Mouse (Mus musculus): ENCODE data around the gene Olfr169. TPM values are rescaled to one million over a fixed set of nuclear protein-coding genes. Genes with fewer than 3 reads are reported as not detected.
"Not testable (repeated sequence)": the region's sequence is repeated elsewhere in the genome, so short reads cannot be mapped to it uniquely, and the experiment has no call there.

The Olfr169 gene
- total RNA-seq (2014; rRNA removed) (not detected in 2 replicates), polyA plus RNA-seq (2015; fragmentation: Nextera tagmentation; extraction: Ambion mirVana) (not detected in 2 replicates)

DNA sequence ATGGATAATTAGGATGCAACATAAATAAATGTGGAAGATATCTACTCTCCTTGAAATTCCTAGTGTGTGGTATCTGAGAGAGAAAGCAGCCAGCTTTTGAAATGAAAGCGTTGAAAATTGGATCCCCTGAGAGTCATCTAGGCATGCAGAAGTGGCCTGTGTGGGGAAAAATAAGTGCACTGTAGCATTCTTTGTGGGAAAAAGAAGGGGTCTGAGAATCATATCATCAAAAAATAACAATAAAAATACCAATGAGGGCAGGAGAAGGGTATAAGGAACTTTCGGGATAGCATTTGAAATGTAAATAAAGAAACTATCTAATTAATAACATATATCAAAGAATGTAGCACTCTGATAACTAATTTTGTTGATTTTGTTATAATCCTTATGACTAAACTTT is at the start of gene Olfr169:
Gene Olfr169, minus strand, starts transcription at position 101 of the 400 bp plus-strand sequence.
- not testable (repeated sequence) for DNase-seq; H3K4me2 ChIP-seq (ENCODE audit: low read depth); ATAC-seq; H3K9ac ChIP-seq; H3K27me3 ChIP-seq (ENCODE audit: insufficient read depth, low read length); H3K4me1 ChIP-seq (ENCODE audit: insufficient read depth); H3K4me3 ChIP-seq (ENCODE audit: low read depth, low read length); H3K9me3 ChIP-seq (ENCODE audit: low read length); H3K27ac ChIP-seq (ENCODE audit: low read depth, low read length); H3K36me3 ChIP-seq (ENCODE audit: insufficient read depth)
- 95% methylated on average over 2 of the region's 2 CpGs for WGBS

DNA sequence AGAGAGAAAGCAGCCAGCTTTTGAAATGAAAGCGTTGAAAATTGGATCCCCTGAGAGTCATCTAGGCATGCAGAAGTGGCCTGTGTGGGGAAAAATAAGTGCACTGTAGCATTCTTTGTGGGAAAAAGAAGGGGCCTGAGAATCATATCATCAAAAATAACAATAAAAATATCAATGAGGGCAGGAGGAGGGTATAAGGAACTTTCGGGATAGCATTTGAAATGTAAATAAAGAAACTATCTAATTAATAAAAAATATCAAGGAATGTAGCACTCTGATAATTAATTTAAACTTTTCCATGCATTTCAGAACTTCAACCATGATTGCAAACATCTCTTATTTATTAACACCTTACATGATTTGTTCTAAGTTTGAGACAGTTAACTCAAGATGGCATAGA is 40.2 kb upstream of the Olfr169 start, which contains the start of gene Olfr170:
Gene Olfr170, minus strand, starts transcription at position 101 of the 400 bp plus-strand sequence.
- ATAC-seq; H3K27ac ChIP-seq (ENCODE audit: low read depth, low read length); DNase-seq; H3K36me3 ChIP-seq (ENCODE audit: insufficient read depth); H3K4me1 ChIP-seq (ENCODE audit: insufficient read depth); H3K4me3 ChIP-seq (ENCODE audit: low read depth, low read length); H3K9ac ChIP-seq; H3K27me3 ChIP-seq (ENCODE audit: insufficient read depth, low read length); H3K9me3 ChIP-seq (ENCODE audit: low read length); H3K4me2 ChIP-seq (ENCODE audit: low read depth): not testable (repeated sequence)
- 96% methylated on average over 2 of the region's 2 CpGs for WGBS

DNA sequence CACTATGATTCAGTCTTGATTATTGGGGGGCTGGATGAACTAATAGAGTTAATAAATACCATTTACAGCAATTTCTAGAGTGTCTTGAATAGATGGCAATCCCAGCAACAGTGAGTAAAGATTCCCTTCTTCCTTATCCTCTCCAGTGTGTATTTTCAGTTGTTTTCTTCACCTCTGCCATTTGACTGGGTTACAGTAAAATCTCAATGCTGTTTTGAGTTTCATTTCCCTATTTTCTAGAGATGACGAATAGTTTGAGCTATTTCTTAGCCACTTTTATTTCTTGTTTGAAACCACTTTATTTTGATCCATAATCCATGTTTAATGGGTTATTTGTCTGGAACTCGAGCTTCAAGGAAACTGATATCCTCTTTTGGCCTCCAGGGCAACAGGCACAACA is 31.6 kb upstream of the Olfr169 start:
- Histone ChIP-seq H3K9ac (no peak overlapping the region), H3K27ac (ENCODE audit: low read depth, low read length) (no peak overlapping the region), H3K4me3 (ENCODE audit: low read depth, low read length) (no peak overlapping the region), H3K9me3 (ENCODE audit: low read length) (no peaks in the 10 kb centered on the region), H3K4me2 (ENCODE audit: low read depth) (no peak overlapping the region), H3K4me1 (ENCODE audit: insufficient read depth) (no peaks in the 10 kb centered on the region), H3K36me3 (ENCODE audit: insufficient read depth) (no peaks in the 10 kb centered on the region), H3K27me3 (ENCODE audit: insufficient read depth, low read length) (no peaks in the 10 kb centered on the region)
- no peak for TF ChIP-seq CTCF (IDR thresholded peaks at IDR 0.05; ENCODE audit: low read depth)
- 55% methylated on average over 2 of the region's 2 CpGs for WGBS
- ATAC-seq (no peak), DNase-seq (no peak)

DNA sequence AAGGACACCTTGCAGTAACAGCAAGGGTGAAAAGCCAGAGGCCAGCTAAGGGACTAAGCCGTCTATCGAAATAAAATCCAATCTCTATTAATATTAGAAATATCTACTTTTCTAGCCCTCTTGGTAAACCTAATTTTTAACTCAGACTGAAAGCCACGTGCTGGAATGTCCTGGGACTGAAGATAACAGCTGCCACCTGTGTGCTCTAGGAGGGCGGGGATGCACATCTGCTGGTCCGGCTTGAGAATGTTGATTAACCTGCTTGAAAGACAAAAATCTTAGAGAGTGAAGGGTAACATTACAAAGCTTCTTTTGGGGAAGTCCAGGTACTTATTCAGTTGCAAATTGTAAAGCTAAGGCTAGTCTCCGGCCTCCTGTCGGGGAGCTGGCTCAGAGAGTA is 18.2 kb downstream of the Olfr169 start:
- H3K4me2 ChIP-seq (ENCODE audit: low read depth); H3K4me1 ChIP-seq (ENCODE audit: insufficient read depth); H3K4me3 ChIP-seq (ENCODE audit: low read depth, low read length); H3K36me3 ChIP-seq (ENCODE audit: insufficient read depth); H3K9me3 ChIP-seq (ENCODE audit: low read length); H3K27me3 ChIP-seq (ENCODE audit: insufficient read depth, low read length); H3K27ac ChIP-seq (ENCODE audit: low read depth, low read length); H3K9ac ChIP-seq; DNase-seq; ATAC-seq: not testable (repeated sequence)
- 87% methylated on average over 7 of the region's 7 CpGs for WGBS

DNA sequence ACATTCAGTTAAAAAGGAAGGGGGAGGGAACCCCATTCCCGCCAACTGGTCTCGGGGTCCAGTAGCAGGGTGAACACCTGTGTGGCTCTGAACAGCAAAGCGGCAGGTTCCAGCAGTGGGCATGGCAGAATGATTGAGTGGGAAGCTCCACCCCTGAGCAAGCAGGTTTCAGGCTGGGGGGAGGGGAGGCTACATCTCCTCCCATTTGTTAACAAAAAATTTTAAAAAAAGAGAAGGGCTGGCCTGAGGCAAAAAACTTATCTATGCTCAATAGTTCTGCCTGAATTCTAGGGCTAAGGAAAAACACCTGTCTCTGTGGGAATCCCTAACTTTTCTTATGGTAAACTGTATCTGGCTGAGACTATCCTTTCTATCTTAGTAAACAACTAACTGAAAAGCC is 19.4 kb downstream of the Olfr169 start:
- not testable (repeated sequence) for H3K4me1 ChIP-seq (ENCODE audit: insufficient read depth); H3K9me3 ChIP-seq (ENCODE audit: low read length); ATAC-seq; H3K27ac ChIP-seq (ENCODE audit: low read depth, low read length); DNase-seq; H3K36me3 ChIP-seq (ENCODE audit: insufficient read depth); H3K4me3 ChIP-seq (ENCODE audit: low read depth, low read length); H3K9ac ChIP-seq; H3K4me2 ChIP-seq (ENCODE audit: low read depth); H3K27me3 ChIP-seq (ENCODE audit: insufficient read depth, low read length)
- WGBS: 96% methylated on average over 3 of the region's 3 CpGs

DNA sequence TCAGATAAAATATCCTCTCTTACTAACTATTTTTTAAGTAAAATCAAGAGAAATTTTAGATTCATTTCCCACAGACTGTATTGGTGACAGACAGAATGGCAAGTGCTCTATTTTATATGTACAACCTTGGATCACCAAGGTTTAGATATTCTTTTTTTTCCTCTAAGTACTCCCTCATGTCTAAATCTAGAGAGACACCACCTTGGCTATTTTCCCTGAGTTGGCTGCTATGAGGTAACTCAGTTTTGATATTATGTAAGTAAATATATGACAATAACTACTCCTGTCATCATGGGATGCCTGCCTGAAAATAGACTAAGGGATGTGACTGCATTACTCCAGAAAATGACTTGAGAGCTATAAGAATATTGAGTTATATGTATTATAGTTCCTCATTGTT is 36.2 kb downstream of the Olfr169 start, which contains the start of gene Olfr168:
Gene Olfr168, minus strand, starts transcription at position 101 of the 400 bp plus-strand sequence.
- DNase-seq (no peak), ATAC-seq (no peak)
- no peaks in the 10 kb centered on the region for H3K9me3 ChIP-seq (ENCODE audit: low read length)
- H3K4me3 ChIP-seq (ENCODE audit: low read depth, low read length): no peak within 1 kb of the TSS
- H3K4me1 ChIP-seq (ENCODE audit: insufficient read depth): no peaks in the 10 kb centered on the region
- no peaks in the 10 kb centered on the region for H3K36me3 ChIP-seq (ENCODE audit: insufficient read depth)
- no peak for TF ChIP-seq CTCF (IDR thresholded peaks at IDR 0.05; ENCODE audit: low read depth)
- H3K4me2 ChIP-seq (ENCODE audit: low read depth): no peak within 1 kb of the TSS
- no peak within 1 kb of the TSS for H3K27ac ChIP-seq (ENCODE audit: low read depth, low read length)
- H3K27me3 ChIP-seq (ENCODE audit: insufficient read depth, low read length): no peaks in the 10 kb centered on the region
- no peak within 1 kb of the TSS for H3K9ac ChIP-seq

DNA sequence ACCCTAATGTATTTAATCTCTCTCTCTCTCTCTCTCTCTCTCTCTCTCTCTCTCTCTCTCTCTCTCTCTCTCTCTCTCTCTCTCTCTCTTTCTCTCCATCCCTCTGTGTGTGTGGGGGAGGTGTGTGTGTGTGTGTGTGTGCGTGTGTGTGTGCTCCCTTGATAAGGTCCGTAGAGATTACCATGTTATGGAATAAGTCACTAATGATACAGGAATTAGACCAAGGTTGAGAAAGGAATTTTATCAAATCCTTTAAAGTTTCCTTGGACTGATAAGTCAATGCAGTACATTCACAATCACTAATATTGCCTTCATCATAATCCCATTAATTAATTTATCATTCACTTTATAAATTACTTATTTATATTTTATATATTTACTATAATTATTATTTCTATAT is 49.4 kb downstream of the Olfr169 start, which contains the start of gene Olfr167:
Gene Olfr167, minus strand, starts transcription at position 101 of the 400 bp plus-strand sequence.
- Histone ChIP-seq H3K36me3 (ENCODE audit: insufficient read depth) (no peaks in the 10 kb centered on the region), H3K4me1 (ENCODE audit: insufficient read depth) (no peaks in the 10 kb centered on the region), H3K27me3 (ENCODE audit: insufficient read depth, low read length) (no peaks in the 10 kb centered on the region), H3K4me3 (ENCODE audit: low read depth, low read length) (no peak within 1 kb of the TSS), H3K4me2 (ENCODE audit: low read depth) (no peak within 1 kb of the TSS), H3K9ac (no peak within 1 kb of the TSS), H3K27ac (ENCODE audit: low read depth, low read length) (no peak within 1 kb of the TSS), H3K9me3 (ENCODE audit: low read length) (0 out of 2 replicates have a peak, but pooled peaks cover 3% of the 10 kb centered on the region)
- ATAC-seq: no peak
- WGBS: 84% methylated on average over 2 of the region's 2 CpGs
- TF ChIP-seq CTCF (IDR thresholded peaks at IDR 0.05; ENCODE audit: low read depth): no peak
- no peak for DNase-seq

Other genes with a start within 250 kb of the Olfr169 start
- gene Olfr165, start 148.7 kb downstream of the Olfr169 start, total RNA-seq (2014; rRNA removed): not detected in 2 replicates
- gene Olfr165, start 148.7 kb downstream of the Olfr169 start, polyA plus RNA-seq (2015; fragmentation: Nextera tagmentation; extraction: Ambion mirVana): not detected in 2 replicates
- not detected in 2 replicates for gene Olfr166, start 88.1 kb downstream of the Olfr169 start, total RNA-seq (2014; rRNA removed)
- gene Olfr166, start 88.1 kb downstream of the Olfr169 start, polyA plus RNA-seq (2015; fragmentation: Nextera tagmentation; extraction: Ambion mirVana): not detected in 2 replicates
- not detected in 2 replicates for gene Olfr167, start 49.5 kb downstream of the Olfr169 start, total RNA-seq (2014; rRNA removed)
- not detected in 2 replicates for gene Olfr167, start 49.5 kb downstream of the Olfr169 start, polyA plus RNA-seq (2015; fragmentation: Nextera tagmentation; extraction: Ambion mirVana)
- gene Olfr168, start 36.3 kb downstream of the Olfr169 start, total RNA-seq (2014; rRNA removed): not detected in 2 replicates
- gene Olfr168, start 36.3 kb downstream of the Olfr169 start, polyA plus RNA-seq (2015; fragmentation: Nextera tagmentation; extraction: Ambion mirVana): not detected in 2 replicates
- not detected in 2 replicates for gene Olfr170, start 40.1 kb upstream of the Olfr169 start, total RNA-seq (2014; rRNA removed)
- gene Olfr170, start 40.1 kb upstream of the Olfr169 start, polyA plus RNA-seq (2015; fragmentation: Nextera tagmentation; extraction: Ambion mirVana): not detected in 2 replicates
- not detected in 2 replicates for gene Olfr171, start 58.1 kb upstream of the Olfr169 start, total RNA-seq (2014; rRNA removed)
- not detected in 2 replicates for gene Olfr171, start 58.1 kb upstream of the Olfr169 start, polyA plus RNA-seq (2015; fragmentation: Nextera tagmentation; extraction: Ambion mirVana)
- not detected in 2 replicates for gene Lamp3, start 134.6 kb upstream of the Olfr169 start, total RNA-seq (2014; rRNA removed)
- gene Lamp3, start 134.6 kb upstream of the Olfr169 start, polyA plus RNA-seq (2015; fragmentation: Nextera tagmentation; extraction: Ambion mirVana): 0.05 and 0.06 TPM in 2 replicates
- 45.4 and 50.4 TPM in 2 replicates for gene B3gnt5, start 188.4 kb upstream of the Olfr169 start, total RNA-seq (2014; rRNA removed)
- 25.9 and 28.6 TPM in 2 replicates for gene B3gnt5, start 188.4 kb upstream of the Olfr169 start, polyA plus RNA-seq (2015; fragmentation: Nextera tagmentation; extraction: Ambion mirVana)